Mouse (Mus musculus) neural tube, embryonic 15.5 days (tissue): ENCODE results near the gene M6pr. TPM values are rescaled to one million over a fixed set of nuclear protein-coding genes. Genes with fewer than 3 reads are reported as not detected.
A peak's percentile ranks its signal among the peaks of the same experiment; 100 is the strongest.

Experiments
- ATAC-seq: fragments of 200-750 bp; cut with Nextera tagmentation; 2 replicates; pipeline ENCODE4 v1.8.0; 2017; ENCODE audit warnings: mild to moderate bottlenecking, moderate TSS enrichment, moderate library complexity; ENCODE audit not compliant: low FRiP score
- H3K27ac ChIP-seq: fragments of 300-500 bp; sonication (generic); replicated peaks from 2 replicates; pipeline ENCODE4 v1.5.1; 2015; ENCODE audit warnings: mild to moderate bottlenecking, inconsistent platforms
- H3K27me3 ChIP-seq: fragments of 300-500 bp; sonication (generic); replicated peaks from 2 replicates; pipeline ENCODE4 v1.6.1; 2015; ENCODE audit warnings: inconsistent platforms
- H3K36me3 ChIP-seq: fragments of 300-500 bp; sonication (generic); 2 replicates; pipeline ENCODE4 v1.6.1; 2015; ENCODE audit warnings: inconsistent platforms
- H3K4me1 ChIP-seq: fragments of 300-500 bp; sonication (generic); 2 replicates; pipeline ENCODE4 v1.6.1; 2015; ENCODE audit warnings: inconsistent platforms
- H3K4me2 ChIP-seq: fragments of 300-500 bp; sonication (generic); 2 replicates; pipeline ENCODE4 v1.6.1; 2015; ENCODE audit warnings: inconsistent platforms, mild to moderate bottlenecking, moderate library complexity
- H3K4me3 ChIP-seq: fragments of 300-500 bp; sonication (generic); replicated peaks from 2 replicates; pipeline ENCODE4 v1.5.1; 2015; ENCODE audit warnings: mild to moderate bottlenecking, inconsistent platforms
- H3K9ac ChIP-seq: fragments of 300-500 bp; sonication (generic); replicated peaks from 2 replicates; pipeline ENCODE4 v1.6.1; 2015; ENCODE audit warnings: mild to moderate bottlenecking, inconsistent platforms
- H3K9me3 ChIP-seq: fragments of 300-500 bp; sonication (generic); replicated peaks from 2 replicates; pipeline ENCODE4 v1.6.1; 2016; ENCODE audit warnings: inconsistent platforms
- WGBS: fragments of 180-500 bp; shearing (Covaris S2); methylation state at CpG from one replicate; pipeline ENCODE4 v1.1.7; 2015; ENCODE audit warnings: mixed read lengths; 5-methylcytosine and 5-hydroxymethylcytosine counted together
- polyA plus RNA-seq: library from polyadenylated mRNA; unstranded; fragments of >200 nt; fragmentation: Nextera tagmentation; extraction: Ambion mirVana; gene quantifications from 2 replicates; pipeline ENCODE4 v1.2.1, GENCODE M21; 2015

Gene M6pr
- polyA plus RNA-seq, result 52.0 and 68.6 TPM in 2 replicates

DNA sequence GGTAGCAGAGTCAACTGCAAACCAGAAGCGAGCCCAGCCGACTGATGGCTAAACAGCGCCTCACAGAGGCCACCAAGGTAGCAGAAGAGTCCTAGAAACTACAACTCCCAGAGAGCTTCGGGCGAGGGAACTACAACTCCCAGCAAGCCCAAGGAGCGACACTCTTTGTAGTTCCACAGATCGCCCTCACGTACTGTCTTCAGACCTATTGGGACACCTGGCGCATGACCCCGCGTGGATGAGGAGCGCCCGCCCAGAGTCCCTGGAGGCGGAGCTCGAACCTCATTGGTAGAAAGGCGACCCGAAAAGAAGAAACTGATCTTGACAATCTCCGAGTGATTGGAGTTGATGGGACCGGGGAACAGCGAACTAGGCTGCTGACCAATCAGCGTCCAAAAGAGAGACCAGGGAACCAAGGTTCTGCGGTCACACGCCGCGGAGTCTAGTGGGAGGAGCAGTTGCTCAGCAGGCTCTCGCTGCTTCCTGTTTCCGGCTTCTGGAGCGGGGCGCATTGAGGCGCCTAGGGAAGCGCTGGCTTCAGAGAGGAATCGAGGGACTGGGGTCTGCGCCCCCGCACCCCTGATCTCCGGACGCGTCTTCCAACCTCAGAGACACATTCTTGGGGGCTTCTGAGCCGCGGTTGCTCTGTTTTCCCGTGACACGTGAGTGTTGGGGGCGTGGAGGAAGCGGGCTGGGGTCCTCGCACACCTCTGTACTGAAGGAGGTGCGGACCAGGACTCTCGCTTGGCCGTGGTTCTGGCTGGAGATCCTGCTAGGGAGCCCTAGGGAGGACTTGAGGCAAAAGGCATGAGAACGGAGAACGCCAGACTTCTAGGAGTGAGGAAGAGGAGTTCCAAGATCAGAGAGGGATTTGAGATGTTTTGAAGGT is at the start of gene M6pr:
Gene M6pr (plus strand): TSS at position 216 of the 889 bp plus-strand sequence.
- Histone ChIP-seq H3K4me1 (peaks cover 23% of the 10 kb centered on the region), H3K9ac (peak within 1 kb of the TSS; percentile 87), H3K4me2 (peak within 1 kb of the TSS; percentile 84), H3K9me3 (no peaks in the 10 kb centered on the region), H3K27ac (peak within 1 kb of the TSS; percentile 81), H3K36me3 (peaks cover 17% of the 10 kb centered on the region), H3K4me3 (peak within 1 kb of the TSS; percentile 94), H3K27me3 (no peaks in the 10 kb centered on the region)
- peak; percentile 98 for ATAC-seq
- under 1% methylated on average over 49 of the region's 49 CpGs for WGBS

- H3K4me3 ChIP-seq, result no peak overlapping the region
- no peak overlapping the region for H3K27ac ChIP-seq
- WGBS, result 82% methylated on average over 8 of the region's 8 CpGs
- H3K4me2 ChIP-seq, result no peak overlapping the region
- peak; percentile 21; the same call in 1 of the 2 replicates for ATAC-seq
- H3K9ac ChIP-seq, result no peak overlapping the region
- no peaks in the 10 kb centered on the region for H3K9me3 ChIP-seq
- H3K36me3 ChIP-seq, result no peaks in the 10 kb centered on the region
- H3K4me1 ChIP-seq, result no peaks in the 10 kb centered on the region
- H3K27me3 ChIP-seq, result 0 out of 2 replicates have a peak, but pooled peaks cover 2% of the 10 kb centered on the region
Observed at GRCm38 (mm10) chr6:122262543-122262942, 46.0 kb upstream of the M6pr start.

GRCm38 (mm10) chr6:122268561-122268960 is 40.0 kb upstream of the M6pr start:
- no peak overlapping the region for H3K27ac ChIP-seq
- ATAC-seq, result no peak; the same call in 1 of the 2 replicates

DNA sequence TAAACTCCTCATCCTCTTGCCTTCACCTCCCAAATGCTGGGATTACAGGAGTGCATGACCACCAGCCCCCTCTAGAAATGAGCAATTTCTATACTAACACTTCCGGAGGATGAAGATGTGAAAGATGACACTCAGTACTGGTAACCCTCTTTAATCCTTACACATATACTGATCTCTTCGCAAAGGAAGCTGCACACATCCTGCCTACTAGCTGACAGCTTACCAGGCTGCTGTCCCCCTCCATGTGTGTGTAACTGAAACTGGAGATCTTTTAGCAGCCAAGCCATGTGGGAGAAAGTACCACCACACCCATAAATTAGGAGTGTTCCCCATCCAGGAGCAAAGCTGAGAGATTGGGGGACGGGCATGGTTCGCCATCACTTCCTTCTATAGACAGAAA is 39.4 kb upstream of the M6pr start:
- Histone ChIP-seq H3K4me1 (no peaks in the 10 kb centered on the region), H3K9ac (no peak overlapping the region), H3K9me3 (no peaks in the 10 kb centered on the region), H3K36me3 (no peaks in the 10 kb centered on the region), H3K27me3 (no peaks in the 10 kb centered on the region), H3K27ac (no peak overlapping the region), H3K4me2 (no peak overlapping the region), H3K4me3 (no peak overlapping the region)
- 94% methylated on average over 4 of the region's 4 CpGs for WGBS
- no peak for ATAC-seq

More at GRCm38 (mm10) chr6:122268561-122268960, 40.0 kb upstream of the M6pr start:
- Histone ChIP-seq H3K9ac (no peak overlapping the region), H3K4me1 (no peaks in the 10 kb centered on the region), H3K4me3 (no peak overlapping the region), H3K27me3 (no peaks in the 10 kb centered on the region), H3K36me3 (no peaks in the 10 kb centered on the region), H3K9me3 (no peaks in the 10 kb centered on the region), H3K4me2 (no peak overlapping the region)
- 56% methylated on average over 3 of the region's 3 CpGs for WGBS

DNA sequence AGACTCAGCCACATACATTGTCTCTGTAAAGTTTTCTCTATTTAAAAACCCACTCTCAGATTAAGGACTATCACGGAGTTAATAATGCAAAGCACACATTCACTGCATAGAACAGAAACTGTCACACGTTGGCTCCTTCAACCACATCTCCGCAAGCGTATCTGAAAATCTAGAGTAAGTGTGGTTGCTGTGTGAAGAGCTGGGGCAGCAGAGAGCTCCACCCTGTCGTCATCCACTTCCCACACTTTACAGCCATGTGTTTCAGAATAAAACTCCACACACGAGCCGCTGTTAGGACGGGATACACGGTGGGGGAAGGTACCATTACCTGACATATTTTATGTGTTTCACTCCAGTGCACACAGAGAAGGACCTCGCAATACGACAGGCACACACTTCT is 38.4 kb upstream of the M6pr start:
- H3K4me1 ChIP-seq, result peaks cover 3% of the 10 kb centered on the region; the same call in 1 of the 2 replicates
- H3K27me3 ChIP-seq, result no peaks in the 10 kb centered on the region
- no peak overlapping the region for H3K9ac ChIP-seq
- no peak overlapping the region for H3K27ac ChIP-seq
- no peak for ATAC-seq
- H3K4me3 ChIP-seq, result no peak overlapping the region
- H3K36me3 ChIP-seq, result no peaks in the 10 kb centered on the region
- no peaks in the 10 kb centered on the region for H3K9me3 ChIP-seq
- whole genome bisulfite sequencing, result 76% methylated on average over 11 of the region's 11 CpGs
- no peak overlapping the region for H3K4me2 ChIP-seq

GRCm38 (mm10) chr6:122274546-122274945 is 34.0 kb upstream of the M6pr start:
- H3K4me3 ChIP-seq, result no peak overlapping the region
- H3K4me2 ChIP-seq, result no peak overlapping the region
- no peak overlapping the region for H3K9ac ChIP-seq
- ATAC-seq, result no peak
- no peak overlapping the region for H3K27ac ChIP-seq
- no peaks in the 10 kb centered on the region for H3K9me3 ChIP-seq
- H3K4me1 ChIP-seq, result peaks cover 3% of the 10 kb centered on the region; the same call in 1 of the 2 replicates
- H3K27me3 ChIP-seq, result no peaks in the 10 kb centered on the region
- no peaks in the 10 kb centered on the region for H3K36me3 ChIP-seq
- 67% methylated on average over 5 of the region's 5 CpGs for WGBS

DNA sequence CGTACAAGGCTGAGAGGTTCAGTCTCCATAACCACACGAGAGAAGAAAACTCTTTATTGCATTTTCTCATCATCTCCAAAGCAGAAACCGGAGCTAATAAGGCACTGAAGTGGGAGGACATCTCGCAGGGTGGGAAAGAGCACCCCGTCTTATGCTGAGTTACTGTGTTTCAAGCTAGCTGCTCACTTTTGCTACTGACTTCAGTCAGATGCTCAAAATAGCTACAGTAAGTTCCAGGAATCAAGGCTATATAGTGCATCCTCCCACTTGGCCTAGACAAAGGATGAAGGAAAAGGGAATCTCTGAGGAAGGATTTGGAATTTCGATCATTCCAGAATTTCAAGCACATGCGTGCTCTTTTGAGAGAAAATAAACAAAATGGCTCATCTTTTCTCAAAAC is 32.0 kb upstream of the M6pr start:
- Histone ChIP-seq H3K4me3 (no peak overlapping the region), H3K27ac (no peak overlapping the region), H3K9ac (no peak overlapping the region), H3K36me3 (no peaks in the 10 kb centered on the region), H3K9me3 (no peaks in the 10 kb centered on the region), H3K27me3 (no peaks in the 10 kb centered on the region), H3K4me1 (peaks cover 3% of the 10 kb centered on the region; the same call in 1 of the 2 replicates), H3K4me2 (no peak overlapping the region)
- ATAC-seq, result no peak
- WGBS, result 87% methylated on average over 7 of the region's 7 CpGs

DNA sequence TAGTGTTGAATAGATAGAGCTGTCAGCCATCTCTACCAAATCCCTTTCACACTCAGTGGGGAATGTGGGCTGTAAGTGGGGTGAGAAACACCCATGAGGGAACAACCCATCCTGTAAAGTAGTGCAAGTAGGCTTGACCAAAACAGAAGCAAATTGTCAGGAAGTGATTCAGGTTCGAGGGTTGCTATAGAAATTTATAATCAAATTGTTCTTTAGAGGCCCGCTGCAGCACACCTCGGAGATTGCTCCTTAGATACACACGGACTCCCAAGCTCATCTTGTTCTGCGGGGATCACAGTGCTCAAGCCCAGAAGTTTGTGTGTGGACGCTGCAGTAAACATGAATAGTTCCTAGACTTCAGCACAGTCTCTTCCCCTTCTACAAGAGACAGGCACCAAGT is 25.7 kb upstream of the M6pr start, which contains the start of gene Klrg1:
Gene Klrg1 (minus strand): TSS at position 101 of the 400 bp plus-strand sequence.
- no peak within 1 kb of the TSS for H3K27ac ChIP-seq
- no peaks in the 10 kb centered on the region for H3K9me3 ChIP-seq
- H3K4me3 ChIP-seq, result no peak within 1 kb of the TSS
- H3K4me2 ChIP-seq, result no peak within 1 kb of the TSS
- no peaks in the 10 kb centered on the region for H3K4me1 ChIP-seq
- 81% methylated on average over 6 of the region's 6 CpGs for WGBS
- H3K27me3 ChIP-seq, result no peaks in the 10 kb centered on the region
- no peak within 1 kb of the TSS for H3K9ac ChIP-seq
- no peak for ATAC-seq
- no peaks in the 10 kb centered on the region for H3K36me3 ChIP-seq

GRCm38 (mm10) chr6:122283429-122283828 is 25.1 kb upstream of the M6pr start:
- Histone ChIP-seq H3K4me2 (no peak overlapping the region), H3K36me3 (no peaks in the 10 kb centered on the region), H3K4me3 (no peak overlapping the region), H3K27ac (no peak overlapping the region), H3K9ac (no peak overlapping the region), H3K9me3 (no peaks in the 10 kb centered on the region), H3K4me1 (no peaks in the 10 kb centered on the region), H3K27me3 (no peaks in the 10 kb centered on the region)
- ATAC-seq, result no peak
- WGBS, result 82% methylated on average over 2 of the region's 2 CpGs

DNA sequence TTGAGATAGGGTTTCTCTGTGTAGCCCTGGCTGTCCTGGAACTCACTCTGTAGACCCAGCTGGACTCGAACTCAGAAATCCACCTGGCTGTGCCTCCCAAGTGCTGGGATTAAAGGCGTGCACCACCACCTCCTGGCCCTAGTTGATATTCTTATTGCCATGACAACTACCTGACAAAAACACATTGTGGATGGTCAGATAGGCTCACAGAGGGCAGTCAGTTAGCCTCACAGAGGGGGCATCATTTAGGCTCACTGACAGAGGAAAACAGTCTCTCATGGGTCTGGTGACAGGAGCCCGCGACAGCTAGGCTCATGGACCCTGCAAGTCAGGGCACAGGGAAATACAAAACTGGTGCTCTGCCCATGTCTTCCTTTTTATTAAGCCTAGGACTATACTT is 24.2 kb upstream of the M6pr start:
- no peaks in the 10 kb centered on the region for H3K36me3 ChIP-seq
- no peak overlapping the region for H3K4me3 ChIP-seq
- no peaks in the 10 kb centered on the region for H3K9me3 ChIP-seq
- no peak overlapping the region for H3K9ac ChIP-seq
- no peaks in the 10 kb centered on the region for H3K4me1 ChIP-seq
- no peak overlapping the region for H3K27ac ChIP-seq
- no peaks in the 10 kb centered on the region for H3K27me3 ChIP-seq
- 89% methylated on average over 4 of the region's 4 CpGs for WGBS
- ATAC-seq, result no peak
- H3K4me2 ChIP-seq, result no peak overlapping the region

DNA sequence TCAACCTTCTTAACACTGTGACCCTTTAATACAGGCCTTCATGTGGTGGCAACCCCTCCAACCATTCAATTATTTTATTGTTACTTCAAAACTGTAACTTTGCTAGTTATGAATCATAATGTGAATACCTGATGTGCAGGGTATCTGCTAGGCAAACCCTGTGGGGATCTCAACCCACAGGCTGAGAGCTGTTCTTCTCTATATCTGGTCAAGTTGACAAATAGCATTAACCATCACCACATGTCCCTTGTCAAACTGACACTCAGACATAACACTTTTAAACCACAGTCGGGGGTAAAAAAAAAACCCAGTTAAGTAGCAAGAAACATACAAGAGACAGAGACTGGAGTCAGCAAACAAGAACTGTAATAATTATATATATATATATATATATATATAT is 23.7 kb upstream of the M6pr start:
- H3K9ac ChIP-seq, result no peak overlapping the region
- H3K4me1 ChIP-seq, result no peaks in the 10 kb centered on the region
- H3K9me3 ChIP-seq, result no peaks in the 10 kb centered on the region
- H3K36me3 ChIP-seq, result no peaks in the 10 kb centered on the region
- H3K4me2 ChIP-seq, result no peak overlapping the region
- WGBS, result 90% methylated on average over 1 of the region's 1 CpGs
- H3K27ac ChIP-seq, result no peak overlapping the region
- no peak overlapping the region for H3K4me3 ChIP-seq
- ATAC-seq, result no peak
- H3K27me3 ChIP-seq, result no peaks in the 10 kb centered on the region

GRCm38 (mm10) chr6:122288263-122288662 is 20.3 kb upstream of the M6pr start:
- H3K9me3 ChIP-seq, result no peaks in the 10 kb centered on the region
- no peak overlapping the region for H3K4me3 ChIP-seq
- no peaks in the 10 kb centered on the region for H3K27me3 ChIP-seq
- no peak overlapping the region for H3K4me2 ChIP-seq
- H3K27ac ChIP-seq, result no peak overlapping the region
- no peak for ATAC-seq
- no peaks in the 10 kb centered on the region for H3K4me1 ChIP-seq
- WGBS, result 54% methylated on average over 1 of the region's 1 CpGs
- H3K9ac ChIP-seq, result no peak overlapping the region
- no peaks in the 10 kb centered on the region for H3K36me3 ChIP-seq
